Mouse (Mus musculus) lung, embryonic 14.5 days (tissue): ENCODE results near the gene Gm10800. TPM values are rescaled to one million over a fixed set of nuclear protein-coding genes. Genes with fewer than 3 reads are reported as not detected.
"Not testable (repeated sequence)": the region's sequence is repeated elsewhere in the genome, so short reads cannot be mapped to it uniquely, and the experiment has no call there.

ENCODE experiments used
- ATAC-seq: fragments of 200-750 bp; cut with Nextera tagmentation; 2 replicates; pipeline ENCODE4 v1.8.0; 2017; ENCODE audit warnings: mild to moderate bottlenecking, moderate TSS enrichment, moderate library complexity; ENCODE audit not compliant: insufficient read depth
- DNase-seq: peaks from one replicate; pipeline ENCODE4 v3.0.0-alpha.2; 2015
- H3K27ac ChIP-seq: fragments of 300-500 bp; sonication (generic); 2 replicates; pipeline ENCODE4 v1.5.1; 2014; ENCODE audit warnings: low read depth, mild to moderate bottlenecking, moderate library complexity
- H3K27me3 ChIP-seq: fragments of 300-500 bp; sonication (generic); 2 replicates; pipeline ENCODE4 v1.6.1; 2014; ENCODE audit warnings: low read length, control low read depth; ENCODE audit not compliant: insufficient read depth
- H3K36me3 ChIP-seq: fragments of 300-500 bp; sonication (generic); 2 replicates; pipeline ENCODE4 v1.6.1; 2014; ENCODE audit warnings: control low read depth; ENCODE audit not compliant: insufficient read depth
- H3K4me1 ChIP-seq: fragments of 300-500 bp; sonication (generic); 2 replicates; pipeline ENCODE4 v1.6.1; 2014; ENCODE audit warnings: antibody characterized with exemption, control low read depth; ENCODE audit not compliant: insufficient read depth
- H3K4me2 ChIP-seq: fragments of 300-500 bp; sonication (generic); 2 replicates; pipeline ENCODE4 v1.6.1; 2014; ENCODE audit warnings: mild to moderate bottlenecking
- H3K4me3 ChIP-seq: fragments of 300-500 bp; sonication (generic); 2 replicates; pipeline ENCODE4 v1.5.1; 2014; ENCODE audit warnings: low read depth, low read length
- H3K9ac ChIP-seq: fragments of 300-500 bp; sonication (generic); 2 replicates; pipeline ENCODE4 v1.6.1; 2014
- H3K9me3 ChIP-seq: fragments of 300-500 bp; sonication (generic); 2 replicates; pipeline ENCODE4 v1.6.1; 2016; ENCODE audit warnings: low read depth, low read length, control low read depth
- CTCF ChIP-seq: IDR thresholded peaks from 2 replicates; pipeline ENCODE4 v1.5.1; 2016; ENCODE audit warnings: antibody characterized with exemption, low read depth
- WGBS: fragments of 180-500 bp; shearing (Covaris S2); extraction: QIAGEN DNeasy Blood & Tissue Kit; methylation state at CpG from one replicate; pipeline ENCODE4 v1.1.7; 2014; 5-methylcytosine and 5-hydroxymethylcytosine counted together
- polyA plus RNA-seq: library from polyadenylated mRNA; unstranded; fragments of >200 nt; fragmentation: Nextera tagmentation; extraction: Ambion mirVana; gene quantifications from 2 replicates; pipeline ENCODE4 v1.2.1, GENCODE M21; 2014

Gm10800 gene
- 0.50 TPM in 1 of 2 replicates, not detected in the other for polyA plus RNA-seq

DNA sequence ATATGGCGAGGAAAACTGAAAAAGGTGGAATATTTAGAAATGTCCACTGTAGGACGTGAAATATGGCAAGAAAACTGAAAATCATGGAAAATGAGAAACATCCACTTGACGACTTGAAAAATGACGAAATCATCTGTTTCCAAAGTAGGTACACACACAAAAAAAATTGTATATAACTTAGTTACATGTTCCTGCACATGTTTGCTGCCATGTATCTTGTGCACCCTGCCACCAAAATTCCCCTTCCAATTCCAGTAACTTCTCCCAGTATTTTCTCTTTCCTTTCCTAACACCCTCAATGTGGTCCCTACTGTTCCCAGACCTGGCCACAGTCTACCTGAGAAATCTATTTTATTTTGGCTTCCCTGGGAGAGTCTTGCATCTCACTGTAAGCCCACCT, at the start of gene Gm10800:
TSS of gene Gm10800 (minus strand) at position 101 of the 400 bp plus-strand sequence.
- not testable (repeated sequence) for H3K27me3 ChIP-seq, H3K27ac ChIP-seq, H3K4me3 ChIP-seq, H3K9me3 ChIP-seq, H3K36me3 ChIP-seq, DNase-seq, H3K4me2 ChIP-seq, H3K9ac ChIP-seq, ATAC-seq, H3K4me1 ChIP-seq
- WGBS = 84% methylated on average over 4 of the region's 4 CpGs

DNA sequence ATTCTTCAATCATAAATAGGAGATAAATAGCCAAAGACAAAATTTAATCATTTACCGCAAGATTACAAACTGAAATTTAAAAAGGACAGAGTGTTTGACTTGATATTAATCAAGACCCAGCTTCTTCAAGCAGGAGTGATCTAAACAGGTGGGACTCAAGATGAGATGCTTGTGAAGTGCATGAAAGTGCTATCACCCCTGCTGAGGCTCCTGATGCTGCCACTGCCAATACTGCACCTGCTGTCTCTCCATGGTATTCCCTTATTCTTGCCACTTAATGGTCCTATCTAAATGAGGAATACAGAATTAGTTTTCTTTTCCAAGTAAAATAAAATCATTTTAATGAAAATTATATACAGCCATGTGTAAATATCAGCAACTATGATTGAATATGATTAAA, 30.4 kb upstream of the Gm10800 start:
- no peak overlapping the region for H3K27ac ChIP-seq
- WGBS = 78% methylated on average over 1 of the region's 1 CpGs
- TF ChIP-seq CTCF = no peak

DNA sequence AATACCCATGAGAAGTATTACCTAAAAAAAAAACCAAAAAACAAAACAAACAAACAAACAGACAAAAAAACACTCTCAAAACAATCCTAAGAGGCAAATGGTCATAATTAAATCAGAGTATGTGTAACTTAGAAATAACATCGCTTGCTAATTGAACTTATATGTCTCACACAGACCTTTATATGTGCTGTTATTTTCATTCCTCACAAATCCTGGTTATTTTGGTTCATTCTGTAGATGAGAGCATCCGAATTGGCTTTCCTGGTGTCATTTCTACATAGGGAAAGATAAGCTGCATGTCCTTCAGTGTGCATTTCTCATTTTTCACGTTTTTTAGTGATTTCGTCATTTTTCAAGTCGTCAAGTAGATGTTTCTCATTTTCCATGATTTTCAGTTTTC, 5.2 kb downstream of the Gm10800 start, which contains the start of gene Gm10801:
TSS of gene Gm10801 (plus strand) at position 301 of the 400 bp plus-strand sequence.
- H3K27me3 ChIP-seq, H3K4me2 ChIP-seq, DNase-seq, H3K4me1 ChIP-seq, H3K36me3 ChIP-seq, ATAC-seq, H3K9me3 ChIP-seq, H3K9ac ChIP-seq, H3K4me3 ChIP-seq, H3K27ac ChIP-seq: not testable (repeated sequence)
- 73% methylated on average over 4 of the region's 5 CpGs for WGBS

More for the DNA sequence above, 30.4 kb upstream of the Gm10800 start:
- DNase-seq = no peak
- Histone ChIP-seq H3K4me1 (no peaks in the 10 kb centered on the region), H3K4me3 (no peak overlapping the region), H3K36me3 (no peaks in the 10 kb centered on the region), H3K9me3 (no peaks in the 10 kb centered on the region), H3K4me2 (no peak overlapping the region), H3K9ac (no peak overlapping the region), H3K27me3 (no peaks in the 10 kb centered on the region)
- no peak for ATAC-seq

Other genes starting within 250 kb of the Gm10800 start
- gene Gm10801, start 5.1 kb downstream of the Gm10800 start, polyA plus RNA-seq = not detected in 2 replicates